Mouse (Mus musculus) granulocyte monocyte progenitor cell, adult 5-6 weeks (primary cell): ENCODE measurements around the gene Grb2. TPM values are rescaled to one million over a fixed set of nuclear protein-coding genes. Genes with fewer than 3 reads are reported as not detected.

Source experiments
- ATAC-seq: replicated peaks from 2 replicates; pipeline ENCODE4 v1.8.0; 2016; ENCODE audit warnings: mild to moderate bottlenecking, moderate TSS enrichment, inconsistent platforms; ENCODE audit not compliant: poor library complexity, severe bottlenecking
- total RNA-seq, 2 experiments: library from RNA; stranded (forward) in 1 of 2; stranded (reverse) in 1 of 2; fragments of 200-712, 200-1000 nt in 1 of 2; fragments of >200 nt in 1 of 2; fragmentation: Nextera tagmentation in 1 of 2; gene quantifications; 2 replicates each; pipeline ENCODE4 v1.2.3; 2014 to 2017

Grb2 gene
- total RNA-seq, 2 experiments from 2014 or later, result 40.4 to 112 TPM

DNA sequence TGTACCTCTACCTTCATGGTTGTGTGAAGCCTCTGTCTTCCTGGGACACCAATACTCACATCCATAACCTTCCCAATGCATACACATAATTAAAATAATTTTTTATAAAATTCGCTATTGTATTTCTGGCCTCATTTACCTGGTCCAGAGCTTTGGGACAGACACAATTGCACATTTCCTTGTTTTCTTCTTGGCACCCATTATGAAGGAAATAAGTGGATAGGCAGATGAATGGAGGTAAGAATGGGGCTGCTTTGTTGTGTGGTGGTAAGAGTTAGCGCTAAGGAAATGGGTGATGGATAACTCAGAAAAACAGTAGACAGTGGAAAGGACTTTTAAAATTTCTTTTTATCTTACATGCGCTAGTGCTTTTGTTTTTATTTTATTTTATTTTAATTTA lies 5.0 kb upstream of the Grb2 start:
- no peak for ATAC-seq

GRCm38 (mm10) chr11:115712674-115713298 lies 4.4 kb upstream of the Grb2 start:
- peak; percentile 47 for ATAC-seq

- peak; percentile 49 for ATAC-seq
These were observed 3.9 kb upstream of the Grb2 start for GRCm38 (mm10) chr11:115712268-115712667.

DNA sequence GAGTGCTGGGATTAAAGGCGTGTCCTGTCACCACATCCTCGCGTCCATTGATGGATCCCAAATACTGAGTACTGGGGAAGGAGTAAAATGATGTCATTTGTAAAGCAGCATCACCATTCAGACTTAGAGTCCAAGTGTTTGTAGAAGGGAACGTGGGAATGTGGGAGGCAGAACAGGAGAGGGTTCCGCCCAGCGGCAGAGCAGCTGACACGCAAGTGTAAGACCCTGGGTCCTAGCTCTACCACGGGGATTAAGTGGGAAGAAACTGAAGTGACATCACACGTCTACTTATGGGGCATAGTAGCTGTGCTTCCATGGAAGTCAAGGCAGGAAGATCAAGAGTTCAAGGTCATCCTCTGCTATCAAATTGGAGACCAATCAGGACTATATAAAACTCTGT lies 2.7 kb upstream of the Grb2 start:
- ATAC-seq, result no peak

GRCm38 (mm10) chr11:115709829-115710559 lies 1.6 kb upstream of the Grb2 start:
- no peak for ATAC-seq

- no peak for ATAC-seq
These were observed 795 bp upstream of the Grb2 start for GRCm38 (mm10) chr11:115708956-115709828.

DNA sequence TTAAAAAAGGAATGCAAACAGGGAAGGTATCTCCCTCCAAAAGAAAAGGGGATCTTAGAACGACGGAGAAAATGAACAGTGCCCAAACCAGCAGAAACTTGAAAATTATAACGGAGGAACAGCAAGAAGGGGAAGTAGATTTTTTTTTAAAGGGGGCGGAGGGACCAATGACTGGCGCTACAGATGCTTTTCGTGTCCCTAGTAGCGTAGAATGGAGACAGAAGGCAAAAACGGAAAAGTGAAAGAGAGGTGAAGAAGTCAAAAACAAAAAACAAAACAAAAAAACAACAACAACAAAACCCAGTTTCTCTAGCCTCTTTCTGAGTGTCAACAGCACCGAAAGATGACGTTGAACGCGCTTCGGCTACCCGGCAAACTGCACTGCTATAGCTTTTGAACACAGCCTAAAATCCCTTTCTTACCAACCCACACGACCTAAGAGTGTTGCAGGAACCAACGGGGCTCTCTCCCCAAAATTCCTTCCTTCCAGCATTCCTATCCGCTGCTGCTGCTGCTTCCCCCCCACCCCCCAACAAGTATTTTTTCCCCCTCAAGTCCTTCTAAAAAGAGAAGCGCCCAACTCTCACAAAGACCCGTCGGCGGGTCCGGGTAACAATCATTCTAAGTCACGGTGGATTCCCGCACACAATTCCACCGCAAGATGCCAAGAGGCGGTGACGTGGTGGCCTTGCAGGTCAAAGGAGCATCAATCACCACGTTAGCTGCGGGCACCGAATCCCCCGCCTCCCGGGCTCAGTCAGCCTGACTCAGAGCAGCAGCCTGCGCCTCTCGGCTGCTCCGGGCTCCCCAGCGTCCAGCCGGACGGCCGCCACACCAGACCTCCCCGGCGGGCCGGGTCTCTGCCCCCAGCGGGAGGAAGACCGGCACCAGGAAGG lies 836 bp downstream of the Grb2 start:
- peak; percentile 40 for ATAC-seq

GRCm38 (mm10) chr11:115706584-115706983 lies 1.8 kb downstream of the Grb2 start:
- ATAC-seq, result no peak

DNA sequence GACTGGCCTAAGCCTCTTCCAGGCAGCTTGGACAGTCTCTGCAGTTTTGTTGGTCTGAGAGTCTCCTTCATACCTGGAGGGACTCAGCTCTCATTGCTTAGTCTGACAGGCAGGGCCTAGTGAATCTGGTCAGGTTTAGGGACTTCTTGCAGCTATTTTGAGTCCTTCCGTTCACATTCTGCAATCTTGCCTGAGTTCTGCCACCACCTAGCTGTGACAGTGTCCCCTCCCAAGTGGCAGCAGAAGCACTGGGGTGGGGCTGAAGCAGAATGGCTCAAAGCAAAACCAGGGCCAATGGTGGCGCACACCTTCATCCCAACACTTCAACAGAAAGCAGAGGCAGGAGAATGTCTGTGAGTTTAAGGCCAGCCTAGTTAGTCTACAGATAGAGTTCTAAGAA lies 2.8 kb downstream of the Grb2 start:
- no peak for ATAC-seq

GRCm38 (mm10) chr11:115704648-115705047 lies 3.7 kb downstream of the Grb2 start:
- no peak for ATAC-seq

DNA sequence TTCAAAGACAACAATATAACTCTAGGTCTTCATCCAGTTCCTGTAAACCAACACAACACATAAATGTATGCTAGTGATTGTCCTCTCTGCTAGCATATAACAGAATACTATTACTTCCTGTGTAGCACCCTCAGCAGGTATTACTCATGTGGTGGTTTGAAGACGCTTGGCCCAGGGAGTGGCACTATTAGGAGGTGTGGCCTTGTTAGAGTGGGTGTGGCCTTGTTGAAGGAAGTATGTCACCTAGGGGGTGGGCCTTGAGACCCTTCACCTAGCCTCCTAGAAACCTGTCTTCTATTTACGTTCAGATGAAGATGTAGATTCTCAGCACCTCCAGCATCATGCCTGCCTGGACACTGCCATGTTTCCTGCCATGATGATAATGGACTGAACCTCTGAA lies 4.9 kb downstream of the Grb2 start:
- ATAC-seq, result no peak

DNA sequence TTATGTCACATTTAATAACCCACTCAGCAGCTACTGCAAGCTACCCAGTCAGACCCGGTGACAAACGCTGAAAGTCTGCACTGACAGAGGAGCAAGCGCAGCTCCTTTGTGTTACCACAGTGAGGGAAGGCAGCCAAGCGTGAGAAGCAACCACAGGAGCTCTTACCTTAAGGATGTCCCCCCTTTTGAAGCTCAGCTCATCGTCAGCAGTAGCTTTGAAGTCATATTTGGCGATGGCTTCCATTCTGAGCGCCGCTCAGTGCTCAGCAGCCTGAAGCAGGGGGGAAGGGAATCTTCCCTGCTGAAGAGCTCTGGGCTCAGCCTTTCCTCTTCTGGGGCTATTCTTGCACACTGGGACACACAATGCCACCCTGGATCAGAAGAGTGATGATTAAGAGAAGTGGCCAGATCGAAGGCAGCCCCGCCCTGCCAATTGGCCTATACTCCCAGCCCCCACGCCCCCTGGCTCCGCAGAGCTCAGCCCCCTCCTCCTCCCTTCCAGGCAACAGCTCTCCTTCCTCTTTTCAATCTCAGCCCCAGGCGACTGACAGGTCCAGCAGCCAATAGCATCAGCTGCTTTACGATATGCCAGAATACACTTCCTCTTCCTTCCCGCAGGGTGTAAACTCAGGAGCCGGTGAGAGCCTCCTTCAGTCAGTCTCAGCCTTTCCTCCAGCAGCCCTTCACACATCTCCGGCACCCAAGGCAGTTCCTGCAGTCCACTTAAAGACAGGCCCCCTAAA lies 9.2 kb downstream of the Grb2 start:
- ATAC-seq, result peak; percentile 99

GRCm38 (mm10) chr11:115697722-115698121 lies 10.7 kb downstream of the Grb2 start:
- no peak for ATAC-seq

- ATAC-seq, result no peak
These were observed 11.3 kb downstream of the Grb2 start for GRCm38 (mm10) chr11:115697091-115697490.

DNA sequence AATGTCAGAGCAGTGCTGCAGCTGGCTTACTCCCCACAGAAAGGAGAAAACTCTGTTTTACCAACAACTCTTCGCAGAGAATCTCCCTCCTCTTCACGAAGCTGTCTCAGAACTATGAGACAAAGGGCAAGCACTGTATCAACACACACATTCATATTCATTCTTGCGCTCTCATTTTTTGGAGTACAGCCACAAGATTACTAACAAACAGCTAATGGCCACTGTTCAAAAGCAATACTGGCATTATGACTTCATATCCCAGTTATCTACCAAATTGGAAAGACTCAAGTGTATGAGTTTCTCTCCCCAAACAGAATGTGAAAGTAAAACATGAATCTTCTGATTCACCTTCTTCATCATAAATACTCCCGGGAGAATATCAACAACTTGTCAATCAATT lies 11.9 kb downstream of the Grb2 start:
- ATAC-seq, result no peak

- ATAC-seq, result no peak
These were observed 14.3 kb downstream of the Grb2 start for GRCm38 (mm10) chr11:115693979-115694578.

DNA sequence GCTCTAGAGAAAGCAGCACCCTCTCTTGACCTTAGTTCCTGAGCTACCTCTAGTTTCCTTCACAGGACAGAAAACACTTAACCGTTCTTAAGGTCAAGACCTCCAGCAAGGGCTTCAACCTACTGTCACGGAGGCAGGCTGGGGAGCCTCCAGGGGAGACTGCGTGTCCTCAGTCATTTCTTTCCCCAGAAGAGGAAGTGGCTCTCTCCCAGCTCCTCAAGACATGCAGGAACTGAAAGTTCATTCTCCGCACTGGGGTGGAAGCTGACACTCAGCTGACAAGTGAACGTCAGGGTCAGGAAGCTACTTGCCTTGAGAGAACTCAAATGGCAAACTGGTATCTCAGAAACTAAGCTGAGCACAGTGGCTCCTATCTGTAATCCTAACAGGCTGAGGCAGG lies 15.6 kb downstream of the Grb2 start:
- peak; percentile 95 for ATAC-seq

- peak; percentile 64 for ATAC-seq
These were observed 16.4 kb downstream of the Grb2 start for GRCm38 (mm10) chr11:115691976-115692375.

DNA sequence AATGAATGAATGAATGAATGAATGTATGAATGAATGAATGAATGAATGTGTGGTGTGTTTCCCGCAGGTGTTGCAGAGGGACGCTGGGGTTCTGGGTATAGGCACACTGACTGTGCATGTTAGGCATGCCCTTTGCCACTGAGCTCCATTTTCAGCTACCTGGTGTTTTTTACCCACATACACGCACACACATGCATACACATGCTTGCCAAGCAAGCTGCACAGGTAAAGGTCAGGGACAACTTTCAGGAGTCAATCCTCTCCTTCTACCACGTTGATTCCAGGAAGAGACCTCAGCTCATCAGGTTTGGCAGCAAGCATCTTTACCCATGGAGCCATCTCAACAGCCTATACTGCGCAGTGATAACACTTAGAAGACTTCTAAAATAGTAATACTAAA lies 16.9 kb downstream of the Grb2 start:
- no peak for ATAC-seq
